Mouse (Mus musculus): ENCODE measurements around the gene Evc2. TPM values are rescaled to one million over a fixed set of nuclear protein-coding genes. Genes with fewer than 3 reads are reported as not detected.

Gene Evc2
- polyA plus RNA-seq, 1 experiment from 2014 or later, result 10.3 TPM

- Histone ChIP-seq H3K36me3 (ENCODE audit: control insufficient read depth, insufficient read depth, low read length) (no peaks in the 10 kb centered on the region), H3K4me3 (ENCODE audit: low read depth, low read length) (no peak overlapping the region), H3K27ac (ENCODE audit: low read depth, low read length) (no peak overlapping the region), H3K9ac (ENCODE audit: low read length) (no peak overlapping the region), H3K9me3 (ENCODE audit: control insufficient read depth, low read length) (no peaks in the 10 kb centered on the region), H3K27me3 (ENCODE audit: control insufficient read depth, insufficient read depth, low read length) (no peaks in the 10 kb centered on the region), H3K4me1 (ENCODE audit: control insufficient read depth, insufficient read depth, low read length) (no peaks in the 10 kb centered on the region), H3K4me2 (no peak overlapping the region)
- 72% methylated on average over 3 of the region's 3 CpGs for WGBS
- DNase-seq (ENCODE audit: low spot score, missing footprints) (no peak), ATAC-seq (ENCODE audit: low FRiP score) (no peak)
Observed at GRCm38 (mm10) chr5:37472025-37472608, 133.8 kb downstream of the Evc2 start.

Other genes starting within 250 kb of the Evc2 start
- gene Crmp1, start 96.6 kb upstream of the Evc2 start, polyA plus RNA-seq (2014; fragmentation: Nextera tagmentation; extraction: Ambion mirVana), result 272 and 295 TPM in 2 replicates
- 11.1 and 11.8 TPM in 2 replicates for gene Evc, start 1.6 kb upstream of the Evc2 start, polyA plus RNA-seq (2014; fragmentation: Nextera tagmentation; extraction: Ambion mirVana)